Mouse (Mus musculus) urinary bladder, postnatal 10 days (tissue): Measurements from ENCODE around the gene Nup88.
A peak's percentile ranks its signal among the peaks of the same experiment; 100 is the strongest.

Experiments used
- DNase-seq: peaks from one replicate; pipeline ENCODE4 v3.0.0; 2022; ENCODE audit warnings: low spot score

Nup88 gene

GRCm38 (mm10) chr11:70969821-70970559 lies at the start of gene Nup88, which contains the start of gene Rpain:
Gene Nup88 (minus strand): TSS chr11:70969973.
Gene Rpain (plus strand): TSS chr11:70970213.
- DNase-seq, result peak; percentile 59

DNA sequence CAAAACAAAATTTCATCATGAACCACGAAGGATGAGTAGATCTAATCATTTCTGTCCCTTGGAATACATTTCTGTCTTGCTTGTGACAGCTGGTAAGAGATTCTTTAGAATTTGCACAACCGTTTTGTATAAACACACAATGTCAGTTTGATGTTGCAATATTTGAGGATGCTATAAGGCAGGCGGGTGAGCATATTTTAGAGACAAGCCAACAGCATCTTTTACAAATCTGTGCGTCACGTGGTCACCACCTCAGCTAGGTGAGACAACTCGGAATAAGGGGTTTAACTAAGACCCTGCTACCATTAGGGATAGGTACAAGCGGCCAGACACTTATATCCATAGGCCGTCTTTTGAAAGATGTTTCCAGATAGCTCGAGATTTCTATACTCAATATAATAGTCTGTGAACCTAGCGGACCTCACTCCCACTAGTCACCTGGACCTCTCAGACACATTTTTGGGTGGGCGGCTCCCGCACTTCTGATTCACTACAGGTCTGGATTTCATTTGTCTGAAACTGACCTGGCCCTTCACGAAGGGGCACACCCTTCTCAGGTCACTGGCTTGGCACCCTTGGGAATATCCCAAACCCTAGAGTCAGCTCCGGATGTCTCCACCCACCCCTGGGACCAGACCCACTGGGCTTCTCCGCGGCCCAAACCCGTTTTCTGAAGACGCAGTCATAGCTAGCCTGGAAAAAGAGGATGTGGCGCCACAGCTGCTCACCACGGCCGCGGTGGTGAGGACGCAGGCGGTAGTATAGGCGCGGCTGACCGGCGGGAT lies 48.8 kb upstream of the Nup88 start:
- DNase-seq, result no peak

- no peak for DNase-seq
Observed at GRCm38 (mm10) chr11:71017051-71017450, 47.3 kb upstream of the Nup88 start.

DNA sequence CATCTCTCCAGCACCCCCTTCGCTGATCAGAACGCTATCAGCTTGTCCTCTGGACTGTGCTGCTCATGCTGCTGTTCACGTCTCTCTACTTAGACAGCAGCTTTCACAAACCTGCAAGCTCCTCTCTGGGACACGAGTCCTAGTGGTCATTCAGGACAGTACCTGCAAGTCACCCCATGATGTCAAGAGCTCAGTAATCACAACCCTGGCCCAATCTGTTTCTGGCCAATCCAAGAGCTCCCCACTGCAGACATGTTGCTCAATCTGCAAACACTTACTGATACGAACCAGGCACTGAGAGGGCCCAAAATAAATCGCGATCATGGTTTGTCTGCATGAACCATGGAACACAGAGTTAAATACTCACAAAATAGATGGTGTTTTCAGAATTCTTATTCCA lies 43.0 kb upstream of the Nup88 start:
- DNase-seq, result no peak

DNA sequence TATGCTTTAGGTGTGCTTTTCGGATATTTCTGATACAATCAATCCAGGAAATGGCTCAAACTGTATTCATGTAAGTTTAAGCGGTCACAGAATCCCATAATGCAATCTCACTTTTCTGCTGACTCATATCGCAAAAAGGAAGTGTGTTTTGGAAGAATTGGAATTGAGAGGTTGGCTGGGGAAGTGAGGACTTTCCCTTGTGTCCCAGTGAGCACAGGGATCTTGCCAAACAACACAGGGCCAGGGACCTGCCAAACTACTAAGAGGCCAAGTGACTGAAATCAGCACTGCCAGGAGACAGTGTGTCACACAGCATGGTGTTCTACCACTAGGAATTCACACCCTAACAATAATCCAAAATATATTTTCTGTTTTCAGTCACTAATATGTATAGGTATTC lies 38.5 kb upstream of the Nup88 start:
- no peak for DNase-seq

- no peak for DNase-seq
Observed at GRCm38 (mm10) chr11:71007831-71008230, 38.1 kb upstream of the Nup88 start.

DNA sequence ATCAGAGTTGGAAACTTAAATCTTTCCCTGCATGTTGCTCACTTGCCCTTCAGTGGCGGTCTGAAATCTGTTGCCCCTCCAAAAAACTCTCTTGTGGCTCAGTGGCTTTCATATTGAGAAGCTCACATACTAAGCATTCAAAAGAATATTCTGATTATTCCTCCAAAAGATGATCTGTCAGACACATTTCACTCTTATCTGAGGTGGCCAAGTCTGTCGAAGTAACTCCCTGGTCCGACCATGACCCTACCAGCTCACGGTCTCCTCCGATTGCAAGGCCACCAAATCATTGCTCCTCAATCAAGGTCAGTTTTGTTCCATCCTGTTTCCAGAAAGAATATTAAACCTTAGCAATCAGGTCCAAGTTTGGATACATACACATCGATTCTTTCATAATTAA lies 37.3 kb upstream of the Nup88 start:
- no peak for DNase-seq

DNA sequence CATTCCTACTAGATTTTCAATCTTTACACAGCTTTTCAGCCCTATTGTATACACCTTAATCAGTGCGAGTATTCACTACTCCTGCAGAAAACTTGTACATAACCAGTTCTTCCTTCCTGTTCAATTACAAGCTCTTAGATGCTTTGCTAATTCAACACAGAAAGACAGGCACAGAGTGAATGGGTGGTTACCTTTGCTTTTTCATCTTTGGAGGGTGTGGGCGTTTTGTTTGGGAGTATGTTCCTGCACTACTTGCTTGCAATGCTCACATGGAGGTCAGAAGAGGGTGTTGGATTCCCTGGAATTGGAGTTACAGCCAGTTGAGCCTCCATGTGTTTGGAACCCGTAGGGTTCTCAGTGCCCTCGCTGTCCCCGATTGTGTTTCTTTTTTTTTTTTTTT lies 35.3 kb upstream of the Nup88 start:
- DNase-seq, result no peak

DNA sequence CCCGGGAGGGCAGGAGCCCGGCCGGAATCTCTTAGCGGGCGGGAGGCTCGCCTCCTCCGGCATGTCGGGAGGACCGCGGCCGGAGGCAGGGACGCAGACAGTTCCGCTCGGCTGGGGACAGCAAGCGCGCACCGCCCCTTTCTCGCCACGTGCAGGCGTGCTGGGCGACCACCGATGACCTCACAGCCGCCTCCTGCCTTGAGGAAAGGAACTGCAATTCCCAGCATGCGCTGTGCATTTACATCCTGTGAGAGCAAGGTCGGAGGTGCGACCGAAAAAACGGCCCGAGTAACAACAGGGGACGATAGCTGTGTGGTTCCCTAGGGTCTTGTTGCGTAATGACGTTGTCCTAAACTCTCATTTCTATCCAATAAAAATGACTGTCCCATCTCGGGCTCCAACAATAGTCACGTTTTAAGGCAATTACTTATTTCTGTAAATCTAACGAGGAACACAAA lies 34.6 kb upstream of the Nup88 start, which contains the start of gene Dhx33:
Gene Dhx33, minus strand, starts transcription at position 122 of the 458 bp plus-strand sequence.
- DNase-seq, result peak; percentile 78

GRCm38 (mm10) chr11:71003611-71004315 lies 34.0 kb upstream of the Nup88 start:
- DNase-seq, result no peak

- DNase-seq, result no peak
Observed at GRCm38 (mm10) chr11:71001167-71001566, 31.4 kb upstream of the Nup88 start.

- DNase-seq, result peak; percentile 94
Observed at GRCm38 (mm10) chr11:70982557-70983228, 12.9 kb upstream of the Nup88 start, which contains the start of gene C1qbp. Gene C1qbp (minus strand): TSS chr11:70983026.

DNA sequence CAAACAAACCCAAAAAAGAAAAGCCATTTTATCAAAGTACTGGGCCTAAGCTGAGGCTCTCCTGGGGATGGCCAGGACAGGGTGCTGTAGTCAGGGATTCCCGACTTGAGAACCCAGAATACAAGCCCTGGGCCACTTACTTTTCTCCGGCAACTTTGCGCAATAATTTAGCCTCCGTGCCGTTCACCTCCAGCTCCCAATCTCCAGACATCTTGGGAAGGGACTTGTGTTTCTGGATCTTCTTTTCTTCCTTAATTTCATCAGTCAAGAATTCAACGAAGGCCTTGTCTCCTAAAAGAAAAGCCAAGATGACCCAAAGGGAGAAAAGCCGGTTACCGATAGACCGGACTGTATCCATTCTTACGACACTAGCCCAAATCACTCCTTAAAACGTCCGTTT lies 12.3 kb upstream of the Nup88 start:
- DNase-seq, result no peak

- DNase-seq, result no peak
Observed at GRCm38 (mm10) chr11:70980751-70981510, 11.2 kb upstream of the Nup88 start.

GRCm38 (mm10) chr11:70980232-70980631 lies 10.5 kb upstream of the Nup88 start:
- DNase-seq, result no peak

GRCm38 (mm10) chr11:70977293-70977692 lies 7.5 kb upstream of the Nup88 start:
- no peak for DNase-seq

GRCm38 (mm10) chr11:70975193-70975592 lies 5.4 kb upstream of the Nup88 start:
- no peak for DNase-seq

- DNase-seq, result no peak
Observed at GRCm38 (mm10) chr11:70973947-70974346, 4.2 kb upstream of the Nup88 start.

DNA sequence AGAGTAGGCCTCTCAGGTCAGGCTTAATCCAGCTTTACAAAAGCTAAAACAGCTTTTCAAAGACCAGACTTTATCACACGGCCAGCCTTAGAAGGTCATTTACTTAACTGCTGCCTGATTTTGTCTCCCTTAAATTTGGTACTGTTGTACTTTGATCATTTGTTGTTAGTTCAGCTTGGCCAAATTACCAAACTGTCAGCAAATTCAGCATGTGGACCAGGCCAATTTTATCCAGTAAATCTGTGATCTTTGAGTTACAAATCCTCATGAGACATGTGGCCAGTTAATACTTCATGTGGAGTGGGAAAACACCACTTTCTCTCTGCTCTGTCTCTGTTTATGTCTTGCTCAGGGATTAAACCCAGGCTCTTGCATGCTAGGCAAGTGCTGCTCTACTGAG lies 2.8 kb upstream of the Nup88 start:
- DNase-seq, result no peak

GRCm38 (mm10) chr11:70970560-70971540 lies 1.1 kb upstream of the Nup88 start:
- no peak for DNase-seq
